Mouse (Mus musculus) hematopoietic multipotent progenitor cell, adult 10-12 weeks (in vitro differentiated cells): ENCODE data around the gene Zfp518a. TPM values are rescaled to one million over a fixed set of nuclear protein-coding genes. Genes with fewer than 3 reads are reported as not detected.

ENCODE experiments used
- polyA plus RNA-seq: library from polyadenylated mRNA; stranded (reverse); fragments of >175 nt; gene quantifications from 2 replicates; pipeline ENCODE4 v1.2.3, GENCODE M21; 2012; ENCODE audit warnings: low replicate concordance

Gene Zfp518a
- polyA plus RNA-seq = 0.43 and 2.0 TPM in 2 replicates

GRCm38 (mm10) chr19:40894519-40895392, at the start of gene Zfp518a:
Gene Zfp518a (plus strand): TSS chr19:40894705.

Other genes starting within 250 kb of the Zfp518a start
- gene Cc2d2b, start 146.0 kb upstream of the Zfp518a start, polyA plus RNA-seq = not detected in 2 replicates
- 3.3 and 3.6 TPM in 2 replicates for gene Ccnj, start 63.4 kb upstream of the Zfp518a start, polyA plus RNA-seq
- gene Blnk, start 99.8 kb downstream of the Zfp518a start, polyA plus RNA-seq = 24.0 and 126 TPM in 2 replicates
- 0.49 and 0.55 TPM in 2 replicates for gene Dntt, start 134.6 kb downstream of the Zfp518a start, polyA plus RNA-seq
- not detected in 2 replicates for gene Opalin, start 182.4 kb downstream of the Zfp518a start, polyA plus RNA-seq